Mouse (Mus musculus) CH12.LX (cell line): ENCODE measurements at regions not wholly inside any gene's neighbourhood (a gene's known extent, or its start where the extent isn't known, plus 50 kb on each side); places are given as distances from the start of the nearest gene placed in this dataset.

Experiments
- CHD2 ChIP-seq: IDR thresholded peaks from 2 replicates; pipeline ENCODE4 v1.6.1; 2011; ENCODE audit warnings: low read length, improper control_type of control experiment
- CTCF ChIP-seq, 2 experiments: IDR thresholded peaks in 1 of 2; conservative IDR thresholded peaks in 1 of 2; 2 replicates each; pipeline ENCODE4 v1.5.1; 2011 to 2012; ENCODE audit warnings: low read depth in 2 of 2, low read length in 2 of 2, improper control_type of control experiment in 1 of 2, inconsistent platforms in 1 of 2, mild to moderate bottlenecking in 1 of 2, moderate library complexity in 1 of 2
- MAFK ChIP-seq: IDR thresholded peaks from 2 replicates; pipeline ENCODE4 v1.6.1; 2011; ENCODE audit warnings: low read length, improper control_type of control experiment; ENCODE audit not compliant: insufficient replicate concordance
- NELFE ChIP-seq: IDR thresholded peaks from 2 replicates; pipeline ENCODE4 v1.6.1; 2011; ENCODE audit warnings: low read depth, low read length, improper control_type of control experiment
- POLR2A ChIP-seq: IDR thresholded peaks from 2 replicates; pipeline ENCODE4 v1.6.1; 2011; ENCODE audit warnings: low read depth, mild to moderate bottlenecking, improper control_type of control experiment, low read length
- USF2 ChIP-seq: conservative IDR thresholded peaks from 2 replicates; pipeline ENCODE4 v1.6.1; 2011; ENCODE audit warnings: low read depth, low read length, improper control_type of control experiment
- ZNF384 ChIP-seq: IDR thresholded peaks from 2 replicates; pipeline ENCODE4 v1.6.1; 2012; ENCODE audit warnings: low read depth, low read length, improper control_type of control experiment, inconsistent platforms

- TF ChIP-seq CHD2 (no peak), POLR2A (no peak), NELFE (no peak), CTCF (conservative IDR thresholded peaks at IDR 0.05 in 1 of 2, IDR thresholded peaks at IDR 0.05 in 1 of 2; ENCODE audit: low read depth in 2 of 2, low read length in 2 of 2) (no peak), MAFK (no peak), USF2 (no peak), ZNF384 (no peak)
Measured at GRCm38 (mm10) chr1:186262040-186262439, 144.9 kb upstream of the Lyplal1 start.
